Mouse (Mus musculus): Measurements from ENCODE around the gene Chchd1. TPM values are rescaled to one million over a fixed set of nuclear protein-coding genes. Genes with fewer than 3 reads are reported as not detected.

Gene Chchd1
- total and polyA plus RNA-seq, 3 experiments = 157 to 402 (median 184) TPM

DNA sequence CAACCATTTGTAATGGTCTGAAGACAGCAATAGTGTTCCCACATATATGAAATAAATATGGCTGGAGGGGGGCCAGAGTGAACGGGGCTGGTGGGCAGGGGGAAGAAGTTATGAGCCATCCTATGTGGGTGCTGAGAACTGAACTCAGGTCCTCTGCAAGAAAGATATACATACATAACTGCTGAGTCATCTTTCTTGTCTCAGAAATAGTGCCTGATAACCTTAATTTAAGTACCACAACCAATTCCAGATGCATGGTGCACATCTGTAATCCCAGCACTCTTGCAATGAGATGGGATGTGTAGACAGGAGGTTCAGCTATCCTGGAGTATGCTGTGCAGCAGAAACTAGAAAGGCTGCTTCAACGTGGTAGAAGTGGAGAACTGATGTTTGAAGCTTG lies 21.1 kb upstream of the Chchd1 start:
- dilution Hi-C loops (cut with MboI; ENCODE audit: extremely low pct_ligation_motif_present, extremely low pct_unique_long_range_greater_than_20kb, low sequenced_read_pairs) (no loop called here), in situ Hi-C loops (cut with MboI; ENCODE audit: low pct_ligation_motif_present, low pct_unique_long_range_greater_than_20kb, low sequenced_read_pairs) (no loop called here)
- Histone ChIP-seq H3K79me2 (replicated peaks; ENCODE audit: control insufficient read depth, extremely low read depth, insufficient read depth, poor library complexity, severe bottlenecking) (peaks cover 11% of the 10 kb centered on the region), H3K4me3 (replicated peaks in 1 of 3; ENCODE audit: low read depth in 2 of 3, low read length in 2 of 3, poor library complexity in 1 of 3) (no peak overlapping the region), H3K36me3 (replicated peaks in 1 of 2; ENCODE audit: control insufficient read depth in 1 of 2, insufficient read depth in 1 of 2, low read length in 1 of 2) (peaks cover 86 to 100% of the 10 kb centered on the region in 2 experiments), H3K27ac (ENCODE audit: insufficient read depth, low read depth) (peak overlapping the region; percentile 39; the same call in 1 of the 2 replicates), H3K9ac (ENCODE audit: insufficient read depth, low read depth) (no peak overlapping the region), H3K9me3 (replicated peaks; ENCODE audit: low read length) (no peaks in the 10 kb centered on the region), H3K4me1 (ENCODE audit: control insufficient read depth in 1 of 2, insufficient read depth in 2 of 2) (peaks cover 14 to 18% of the 10 kb centered on the region in 2 experiments), H3K27me3 (replicated peaks) (no peaks in the 10 kb centered on the region), H3K4me2 (ENCODE audit: insufficient read depth, low read depth, poor library complexity, severe bottlenecking) (no peak overlapping the region)
- no peak for DNase-seq (ENCODE audit: extremely low read depth)
- TF ChIP-seq MAFK (IDR thresholded peaks at IDR 0.05; ENCODE audit: insufficient replicate concordance, low read length) (peak; percentile 55; the same call in 1 of the 2 replicates), POLR2AphosphoS2 (IDR thresholded peaks at IDR 0.05; ENCODE audit: low read depth, low read length) (no peak)

GRCm38 (mm10) chr14:20682498-20682897 lies 20.3 kb upstream of the Chchd1 start:
- Histone ChIP-seq H3K9ac (ENCODE audit: insufficient read depth, low read depth) (no peak overlapping the region), H3K27me3 (replicated peaks) (no peaks in the 10 kb centered on the region), H3K79me2 (replicated peaks; ENCODE audit: control insufficient read depth, extremely low read depth, insufficient read depth, poor library complexity, severe bottlenecking) (peaks cover 4% of the 10 kb centered on the region; the same call in 1 of the 2 replicates), H3K27ac (ENCODE audit: insufficient read depth, low read depth) (peak overlapping the region; percentile 7; the same call in 1 of the 2 replicates), H3K9me3 (replicated peaks; ENCODE audit: low read length) (no peaks in the 10 kb centered on the region), H3K4me3 (replicated peaks in 1 of 3; ENCODE audit: low read depth in 2 of 3, low read length in 2 of 3, poor library complexity in 1 of 3) (no peak overlapping the region), H3K4me2 (ENCODE audit: insufficient read depth, low read depth, poor library complexity, severe bottlenecking) (no peak overlapping the region), H3K4me1 (ENCODE audit: control insufficient read depth in 1 of 2, insufficient read depth in 2 of 2) (peaks cover 14 to 18% of the 10 kb centered on the region in 2 experiments), H3K36me3 (replicated peaks in 1 of 2; ENCODE audit: control insufficient read depth in 1 of 2, insufficient read depth in 1 of 2, low read length in 1 of 2) (peaks cover 90 to 100% of the 10 kb centered on the region in 2 experiments)
- in situ Hi-C loops (cut with MboI; ENCODE audit: low pct_ligation_motif_present, low pct_unique_long_range_greater_than_20kb, low sequenced_read_pairs) = no loop called here
- DNase-seq (ENCODE audit: extremely low read depth) = no peak
- dilution Hi-C loops (cut with MboI; ENCODE audit: extremely low pct_ligation_motif_present, extremely low pct_unique_long_range_greater_than_20kb, low sequenced_read_pairs) = no loop called here
- no peak for TF ChIP-seq RCOR1 (conservative IDR thresholded peaks at IDR 0.05; ENCODE audit: low read depth, low read length)
- TF ChIP-seq ETS1 (conservative IDR thresholded peaks at IDR 0.05; ENCODE audit: low read depth, low read length) = peak; percentile 45
- TF ChIP-seq HCFC1 (IDR thresholded peaks at IDR 0.05; ENCODE audit: low read depth, low read length) = no peak
- no peak for TF ChIP-seq IRF4 (IDR thresholded peaks at IDR 0.05; ENCODE audit: low read depth, low read length)
- TF ChIP-seq ZKSCAN1 (IDR thresholded peaks at IDR 0.05; ENCODE audit: borderline replicate concordance, low read depth, low read length) = no peak
- peak; percentile 82 for TF ChIP-seq TCF12 (IDR thresholded peaks at IDR 0.05; ENCODE audit: low read depth, low read length)

GRCm38 (mm10) chr14:20686576-20686975 lies 16.2 kb upstream of the Chchd1 start:
- Histone ChIP-seq H3K36me3 (replicated peaks in 1 of 2; ENCODE audit: control insufficient read depth in 1 of 2, insufficient read depth in 1 of 2, low read length in 1 of 2) (peaks cover 90 to 99% of the 10 kb centered on the region in 2 experiments), H3K79me2 (replicated peaks; ENCODE audit: control insufficient read depth, extremely low read depth, insufficient read depth, poor library complexity, severe bottlenecking) (no peaks in the 10 kb centered on the region), H3K4me3 (replicated peaks in 1 of 3; ENCODE audit: low read depth in 2 of 3, low read length in 2 of 3, poor library complexity in 1 of 3) (no peak overlapping the region), H3K4me1 (ENCODE audit: control insufficient read depth in 1 of 2, insufficient read depth in 2 of 2) (peaks cover 9 to 10% of the 10 kb centered on the region in 2 experiments), H3K9ac (ENCODE audit: insufficient read depth, low read depth) (no peak overlapping the region), H3K27me3 (replicated peaks) (no peaks in the 10 kb centered on the region), H3K27ac (ENCODE audit: insufficient read depth, low read depth) (no peak overlapping the region), H3K9me3 (replicated peaks; ENCODE audit: low read length) (no peaks in the 10 kb centered on the region), H3K4me2 (ENCODE audit: insufficient read depth, low read depth, poor library complexity, severe bottlenecking) (no peak overlapping the region)
- TF ChIP-seq CHD1 (IDR thresholded peaks at IDR 0.05; ENCODE audit: low read depth, low read length) (no peak), MEF2A (IDR thresholded peaks at IDR 0.05; ENCODE audit: borderline replicate concordance, low read depth, low read length) (no peak), E2F4 (IDR thresholded peaks at IDR 0.05; ENCODE audit: insufficient replicate concordance, low read depth, low read length) (no peak), KAT2A (IDR thresholded peaks at IDR 0.05; ENCODE audit: insufficient replicate concordance, low read length) (no peak), UBTF (IDR thresholded peaks at IDR 0.05; ENCODE audit: low read depth, low read length) (no peak), NRF1 (IDR thresholded peaks at IDR 0.05; ENCODE audit: low read depth, low read length) (no peak), SMC3 (IDR thresholded peaks at IDR 0.05; ENCODE audit: low read depth, low read length) (no peak), JUND (conservative IDR thresholded peaks at IDR 0.05; ENCODE audit: low read depth, low read length) (no peak), POLR2A (IDR thresholded peaks at IDR 0.05; ENCODE audit: low read depth, low read length) (no peak), ZKSCAN1 (IDR thresholded peaks at IDR 0.05; ENCODE audit: borderline replicate concordance, low read depth, low read length) (no peak), ETS1 (conservative IDR thresholded peaks at IDR 0.05; ENCODE audit: low read depth, low read length) (no peak), PAX5 (IDR thresholded peaks at IDR 0.05; ENCODE audit: low read length) (no peak)
- DNase-seq (ENCODE audit: extremely low read depth) = no peak
- in situ Hi-C loops (cut with MboI; ENCODE audit: low pct_ligation_motif_present, low pct_unique_long_range_greater_than_20kb, low sequenced_read_pairs) (no loop called here), dilution Hi-C loops (cut with MboI; ENCODE audit: extremely low pct_ligation_motif_present, extremely low pct_unique_long_range_greater_than_20kb, low sequenced_read_pairs) (no loop called here)
